Mouse (Mus musculus) layer of hippocampus, postnatal 36 days (tissue): Measurements from ENCODE around the gene Slc45a3. TPM values are rescaled to one million over a fixed set of nuclear protein-coding genes. Genes with fewer than 3 reads are reported as not detected.

Experiments
- DNase-seq, 2 experiments: peaks; one replicate each; pipeline ENCODE4 v3.0.0; 2022
- total RNA-seq, 2 experiments: library from RNA; stranded (reverse); gene quantifications; 2 replicates each; pipeline ENCODE4 v1.2.3; 2021

Slc45a3 gene
- total RNA-seq, 2 experiments from 2014 or later, result 0.77 to 1.4 TPM

- DNase-seq, result no peak
These were observed 1.8 kb downstream of the Slc45a3 start for GRCm38 (mm10) chr1:131964580-131964979.

- DNase-seq, result no peak
These were observed 3.1 kb downstream of the Slc45a3 start for GRCm38 (mm10) chr1:131965818-131966217.

GRCm38 (mm10) chr1:131967336-131967735, 4.6 kb downstream of the Slc45a3 start:
- no peak for DNase-seq

- DNase-seq, result no peak
These were observed 5.8 kb downstream of the Slc45a3 start for GRCm38 (mm10) chr1:131968556-131968955.

- no peak for DNase-seq
These were observed 6.2 kb downstream of the Slc45a3 start for GRCm38 (mm10) chr1:131968983-131969382.

GRCm38 (mm10) chr1:131969825-131970224, 7.1 kb downstream of the Slc45a3 start:
- no peak for DNase-seq

- no peak for DNase-seq
These were observed 7.5 kb downstream of the Slc45a3 start for GRCm38 (mm10) chr1:131970322-131970660.

- no peak for DNase-seq
These were observed 8.1 kb downstream of the Slc45a3 start for GRCm38 (mm10) chr1:131970661-131971520.

- DNase-seq, result no peak
These were observed 9.2 kb downstream of the Slc45a3 start for GRCm38 (mm10) chr1:131971771-131972497.

GRCm38 (mm10) chr1:131972498-131973334, 9.9 kb downstream of the Slc45a3 start:
- no peak for DNase-seq

- DNase-seq, result no peak
These were observed 11.2 kb downstream of the Slc45a3 start for GRCm38 (mm10) chr1:131973991-131974390.

GRCm38 (mm10) chr1:131976886-131977285, 14.1 kb downstream of the Slc45a3 start:
- no peak for DNase-seq

- no peak for DNase-seq
These were observed 17.7 kb downstream of the Slc45a3 start for GRCm38 (mm10) chr1:131980471-131980870.

- DNase-seq, result peak; percentile 58 to 62
These were observed 18.7 kb downstream of the Slc45a3 start for GRCm38 (mm10) chr1:131981378-131982013.

GRCm38 (mm10) chr1:131982907-131983306, 20.1 kb downstream of the Slc45a3 start:
- DNase-seq, result peak; percentile 61 to 71

- DNase-seq, result no peak
These were observed 21.0 kb downstream of the Slc45a3 start for GRCm38 (mm10) chr1:131983806-131984205.

GRCm38 (mm10) chr1:131987432-131987831, 24.7 kb downstream of the Slc45a3 start:
- DNase-seq, result no peak

- no peak for DNase-seq
These were observed 26.7 kb downstream of the Slc45a3 start for GRCm38 (mm10) chr1:131989476-131989875.

GRCm38 (mm10) chr1:131990083-131990760, 27.5 kb downstream of the Slc45a3 start:
- DNase-seq, result no peak

- DNase-seq, result no peak
These were observed 29.8 kb downstream of the Slc45a3 start for GRCm38 (mm10) chr1:131992561-131993001.
